Mouse (Mus musculus): ENCODE measurements around the gene Sema7a.

The Sema7a gene

GRCm38 (mm10) chr9:57938225-57939055 lies 1.5 kb upstream of the Sema7a start:
- DNase-seq (ENCODE audit: low spot score) = no peak

GRCm38 (mm10) chr9:57940349-57940794 lies 460 bp downstream of the Sema7a start:
- DNase-seq (ENCODE audit: low spot score) = no peak

DNA sequence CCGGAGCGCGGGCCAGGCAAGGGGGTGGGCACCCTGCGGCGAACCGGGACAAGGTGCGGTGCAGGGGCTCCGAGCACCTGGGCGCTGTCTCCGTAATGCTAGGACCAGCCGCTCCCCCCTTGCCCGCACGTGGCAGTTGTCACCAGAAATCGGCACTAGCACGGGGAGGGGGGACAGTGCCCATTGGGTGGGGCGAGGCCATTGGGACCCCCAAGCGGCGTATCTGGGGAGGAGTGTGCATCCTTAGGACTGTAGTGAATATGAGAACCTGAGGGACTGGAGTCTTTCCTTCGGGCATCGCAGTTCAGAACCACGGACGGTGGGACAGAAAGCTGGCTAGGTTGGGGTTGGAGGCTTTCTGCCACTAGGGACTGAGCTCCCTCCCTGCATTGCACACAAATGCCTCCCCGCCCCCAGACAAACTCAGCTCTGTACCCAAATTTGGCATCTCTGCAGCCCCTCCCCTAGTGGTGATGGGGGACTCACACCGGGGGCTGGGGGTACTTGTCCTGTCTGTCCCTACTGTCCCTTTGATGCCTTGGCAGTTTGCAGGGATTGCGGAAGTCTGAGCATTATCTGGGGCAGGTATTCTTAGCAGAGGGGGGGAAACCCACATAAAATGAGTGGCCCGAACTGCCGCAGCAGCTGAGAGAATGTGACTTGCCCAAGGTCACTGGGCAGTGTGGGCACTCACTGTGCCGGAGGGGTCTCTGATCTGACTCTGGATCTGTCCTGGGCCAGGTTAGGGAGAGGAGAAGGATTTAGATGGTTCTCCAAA lies 1.1 kb downstream of the Sema7a start:
- no peak for DNase-seq (ENCODE audit: low spot score)

- DNase-seq (ENCODE audit: low spot score) = no peak
These were observed 2.1 kb downstream of the Sema7a start for GRCm38 (mm10) chr9:57942039-57942438.

DNA sequence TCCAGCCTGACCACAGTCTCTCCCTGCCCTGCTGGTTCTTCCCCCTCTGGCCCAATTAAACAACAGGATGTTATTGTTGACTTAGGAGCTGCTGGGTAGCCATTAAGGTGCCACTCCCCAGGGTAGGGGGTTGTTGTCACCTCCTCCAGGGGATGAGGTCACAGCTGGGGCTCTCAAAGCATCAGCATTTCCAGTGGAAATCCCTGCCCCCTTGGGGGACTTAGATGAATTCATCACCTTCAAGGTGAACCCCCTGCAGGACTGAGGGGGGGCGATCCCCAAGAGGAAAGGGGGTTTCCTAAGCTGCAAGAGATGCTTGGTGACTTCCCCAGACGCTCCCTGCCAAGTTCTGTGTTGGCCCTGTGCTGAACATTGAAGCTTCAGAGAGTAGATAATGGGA lies 3.2 kb downstream of the Sema7a start:
- DNase-seq (ENCODE audit: low spot score) = no peak

DNA sequence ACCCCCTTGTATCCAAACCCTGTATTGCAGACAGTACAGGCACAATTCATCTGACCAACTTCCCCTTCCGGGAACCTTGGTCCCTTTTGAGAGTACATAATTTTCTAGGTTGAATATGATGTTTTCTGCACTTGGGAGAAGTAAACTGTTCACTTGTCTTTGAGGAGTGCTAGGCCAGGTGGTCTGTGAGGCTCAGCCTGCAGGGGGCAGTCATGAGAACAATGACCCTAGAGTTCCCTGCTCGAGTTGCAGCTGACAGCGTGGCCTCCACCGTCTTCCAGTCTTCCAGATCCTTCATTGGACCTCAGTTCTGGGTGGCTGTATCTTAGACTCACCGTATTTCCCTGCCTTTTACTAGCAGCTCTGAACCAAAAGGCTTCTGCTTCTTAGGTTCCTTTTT lies 4.7 kb downstream of the Sema7a start:
- DNase-seq (ENCODE audit: low spot score) = no peak

- DNase-seq (ENCODE audit: low spot score) = no peak
These were observed 6.1 kb downstream of the Sema7a start for GRCm38 (mm10) chr9:57945771-57946616.

DNA sequence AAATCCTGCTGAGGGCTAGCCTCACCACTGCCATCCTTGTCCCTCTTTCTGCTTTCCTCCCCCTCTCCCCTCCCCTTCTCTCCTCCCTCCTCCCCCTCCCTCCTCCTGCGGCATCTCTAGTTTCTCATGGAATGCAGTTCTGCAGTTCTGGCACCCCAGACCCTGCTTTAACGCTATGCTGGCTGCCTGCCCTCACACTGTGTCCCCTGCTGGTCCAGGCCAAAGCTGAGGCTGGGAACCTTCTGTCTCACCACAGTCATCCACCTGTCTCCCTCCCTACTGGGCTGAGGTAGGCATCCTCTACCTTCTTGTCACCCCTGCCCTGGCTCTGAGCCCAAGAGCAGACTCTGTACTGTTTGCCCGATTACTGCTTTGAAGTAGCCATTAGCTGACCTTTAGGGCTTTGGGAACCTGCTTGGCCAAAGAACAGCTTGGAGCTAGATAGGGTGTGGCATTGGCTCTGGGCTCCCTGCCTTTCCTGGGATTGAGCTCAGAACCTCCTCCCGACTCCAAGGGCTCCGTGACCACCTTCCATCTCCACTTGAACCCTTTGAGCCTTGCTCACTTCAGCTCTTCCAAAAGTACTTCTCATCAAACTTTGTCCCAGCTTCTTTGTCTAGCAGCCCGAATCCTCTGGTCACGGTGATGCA lies 7.6 kb downstream of the Sema7a start:
- DNase-seq (ENCODE audit: low spot score) = no peak

- DNase-seq (ENCODE audit: low spot score) = no peak
These were observed 8.5 kb downstream of the Sema7a start for GRCm38 (mm10) chr9:57948333-57948931.

GRCm38 (mm10) chr9:57949102-57949704 lies 9.3 kb downstream of the Sema7a start:
- no peak for DNase-seq (ENCODE audit: low spot score)

GRCm38 (mm10) chr9:57949879-57950278 lies 10.0 kb downstream of the Sema7a start:
- no peak for DNase-seq (ENCODE audit: low spot score)

DNA sequence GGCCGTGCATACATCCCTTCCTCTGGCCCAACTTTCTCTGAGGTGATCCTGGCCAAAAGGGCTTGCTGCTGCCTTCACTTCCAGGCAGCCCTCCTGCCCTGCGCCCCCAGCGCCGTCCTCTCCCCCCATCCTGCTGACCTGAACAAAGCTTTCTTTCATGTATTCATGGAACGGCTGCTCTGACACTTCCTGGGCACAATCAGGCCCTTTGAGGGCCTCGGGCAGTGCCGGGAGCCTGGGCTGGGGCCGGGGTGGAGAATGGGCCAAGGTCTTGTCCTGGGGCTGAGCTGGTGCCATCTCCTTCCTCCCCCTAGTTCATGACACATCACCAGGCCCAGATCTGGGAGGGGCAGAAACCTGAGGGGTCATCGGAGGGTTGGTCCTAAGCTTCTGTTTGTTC lies 10.6 kb downstream of the Sema7a start:
- no peak for DNase-seq (ENCODE audit: low spot score)

DNA sequence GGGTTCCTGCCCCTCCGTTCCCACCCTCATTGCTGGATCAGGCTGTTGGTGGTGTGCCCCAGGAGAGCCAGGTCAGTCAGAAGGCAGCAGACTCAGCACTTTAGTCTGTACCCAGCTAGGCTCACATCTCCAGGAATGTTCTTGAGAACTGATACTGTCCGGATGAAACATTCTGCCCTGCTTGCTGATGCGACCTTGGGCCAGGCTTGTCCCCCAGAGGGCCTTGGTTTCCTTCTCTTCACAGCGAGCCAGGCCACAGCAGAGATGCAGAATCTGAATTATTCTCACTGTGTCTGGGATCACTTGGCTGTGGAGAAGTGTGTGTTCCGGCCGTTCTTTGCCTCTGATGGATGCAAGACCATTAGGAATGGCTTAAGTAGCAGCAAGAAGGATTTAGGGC lies 12.1 kb downstream of the Sema7a start:
- no peak for DNase-seq (ENCODE audit: low spot score)

DNA sequence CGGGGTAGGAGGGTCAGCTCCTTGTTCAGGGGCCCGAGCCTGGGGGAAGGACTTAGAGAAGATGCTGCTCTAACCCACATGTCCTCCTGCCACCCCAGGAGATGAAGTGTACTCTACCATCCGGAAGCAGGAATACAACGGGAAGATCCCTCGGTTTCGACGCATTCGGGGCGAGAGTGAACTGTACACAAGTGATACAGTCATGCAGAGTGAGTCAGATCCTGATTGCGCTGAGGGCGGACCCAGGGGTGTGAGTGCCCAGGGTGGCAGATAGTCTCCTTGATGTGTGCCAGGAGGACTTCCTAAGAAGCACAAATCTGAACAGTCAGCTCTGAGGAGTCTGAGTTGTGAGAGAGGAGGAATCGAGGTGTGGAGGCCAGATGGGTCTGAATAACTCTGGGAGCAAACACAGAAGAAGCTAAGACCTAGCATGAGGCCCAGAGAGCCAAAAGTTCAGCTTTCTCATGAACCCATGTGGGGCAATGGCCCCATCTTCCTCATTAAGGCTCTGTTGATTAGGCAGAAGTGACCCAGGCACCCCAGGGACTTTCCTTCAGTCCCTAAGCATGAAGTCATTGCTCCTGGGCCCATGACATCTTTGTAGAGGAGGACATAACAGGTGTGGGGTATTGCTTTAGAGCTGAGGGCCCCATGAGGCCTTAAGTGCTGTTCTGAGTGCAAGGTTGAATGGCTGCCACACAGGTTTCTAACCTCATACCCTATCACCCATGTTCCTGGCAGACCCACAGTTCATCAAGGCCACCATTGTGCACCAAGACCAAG lies 15.2 kb downstream of the Sema7a start:
- no peak for DNase-seq (ENCODE audit: low spot score)

DNA sequence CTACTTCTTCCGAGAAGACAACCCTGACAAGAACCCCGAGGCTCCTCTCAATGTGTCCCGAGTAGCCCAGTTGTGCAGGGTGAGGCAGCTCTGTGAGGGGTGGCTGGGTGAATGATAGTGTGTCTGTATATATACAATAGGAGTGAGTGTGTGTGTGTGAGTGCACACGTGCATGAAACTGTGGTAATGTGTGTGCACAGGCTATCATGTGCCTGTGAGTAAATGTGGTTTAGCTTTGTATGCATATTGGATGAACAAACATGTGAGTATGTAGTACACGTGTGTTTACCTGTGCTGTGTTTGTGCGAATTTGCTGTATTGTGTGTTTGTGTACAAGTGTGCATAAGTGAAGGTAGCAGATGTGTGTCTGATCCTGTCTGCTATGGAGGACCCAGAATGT lies 15.9 kb downstream of the Sema7a start:
- DNase-seq (ENCODE audit: low spot score) = no peak

GRCm38 (mm10) chr9:57956196-57956837 lies 16.4 kb downstream of the Sema7a start:
- no peak for DNase-seq (ENCODE audit: low spot score)

GRCm38 (mm10) chr9:57956838-57957236 lies 16.9 kb downstream of the Sema7a start:
- DNase-seq (ENCODE audit: low spot score) = no peak

DNA sequence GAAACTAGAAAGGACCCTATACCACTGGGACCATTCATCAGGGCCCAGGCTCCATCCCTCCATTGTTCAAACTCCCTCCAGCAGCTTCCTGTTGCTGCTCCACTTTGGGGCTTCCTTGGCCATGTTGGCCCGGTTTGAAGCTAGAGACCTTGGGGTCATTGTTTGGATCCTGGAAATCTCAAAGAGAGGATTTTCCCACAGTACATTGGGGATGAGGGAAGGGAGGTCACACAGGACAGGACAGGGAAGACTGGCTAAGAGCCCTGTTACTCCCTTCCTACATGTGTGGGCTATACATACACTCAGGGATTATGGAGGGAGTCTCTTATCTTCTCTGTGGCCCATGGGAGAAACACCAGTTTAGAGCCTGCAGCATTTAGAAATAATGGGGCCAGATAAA lies 18.7 kb downstream of the Sema7a start:
- no peak for DNase-seq (ENCODE audit: low spot score)

- DNase-seq (ENCODE audit: low spot score) = no peak
These were observed 19.5 kb downstream of the Sema7a start for GRCm38 (mm10) chr9:57959399-57959798.

Data from ovary, postnatal 14 days (tissue).